Comparison of ENCODE assay signal across 9 mouse cellular contexts in genomic region chr17:45580958-45581477, GRCm38 (mm10). TPM values are rescaled to one million over a fixed set of nuclear protein-coding genes. Genes with fewer than 3 reads are reported as not detected.
DNase-seq lines count a peak whose midpoint lies in the region; ATAC-seq lines count a peak whose summit lies in the region.
"Had no signal": no experiment of that assay in that cellular context is flagged by ENCODE, and none has a peak within 500 bp of the region (broad histone marks: within the 10 kb centered on the region; RNA-seq: fewer than 3 reads in every experiment).

No protein-coding gene starts in this region.

- peak; percentile 68 for DNase-seq in gastrocnemius, postnatal 14 days
- DNase-seq in gastrocnemius, postnatal 4 days (ENCODE audit: low spot score in 2 of 2) = no peak
- peak; percentile 88 for DNase-seq in MN1 (ENCODE audit: low spot score)
- no peak for DNase-seq in liver, embryonic 13.5 days
- no peak for DNase-seq in B cell, adult 2 months
- DNase-seq in right cerebral cortex, postnatal 25 days = no peak
- DNase-seq in left cerebral cortex, postnatal 36 days (ENCODE audit: low spot score in 2 of 2) = no peak

- H3K36me3 ChIP-seq in heart, embryonic 16.5 days (ENCODE audit: control insufficient read depth, insufficient read depth) = no peaks in the 10 kb centered on the region; the same call in 1 of the 2 replicates
- H3K36me3 ChIP-seq in liver, embryonic 13.5 days = peaks cover 22% of the 10 kb centered on the region

- H3K27ac ChIP-seq in heart, embryonic 16.5 days (ENCODE audit: low read length) = peak overlapping the region; percentile 68
- peak overlapping the region; percentile 71 for H3K27ac ChIP-seq in liver, embryonic 13.5 days

- peak overlapping the region; percentile 41; the same call in 1 of the 2 replicates for H3K9ac ChIP-seq in heart, embryonic 16.5 days (ENCODE audit: low read length)
- peak overlapping the region; percentile 30 for H3K9ac ChIP-seq in liver, embryonic 13.5 days

- no peaks in the 10 kb centered on the region for H3K9me3 ChIP-seq in heart, embryonic 16.5 days (replicated peaks; ENCODE audit: control insufficient read depth, low read length)
- H3K9me3 ChIP-seq in liver, embryonic 13.5 days (replicated peaks) = no peaks in the 10 kb centered on the region

- no peak for ATAC-seq in heart, embryonic 16.5 days (replicated peaks; ENCODE audit: extremely low read depth, insufficient read depth, low FRiP score)
- ATAC-seq in liver, embryonic 13.5 days (ENCODE audit: low read depth) = no peak

- H3K4me3 ChIP-seq in heart, embryonic 16.5 days (ENCODE audit: low read length) = no peak overlapping the region
- no peak overlapping the region for H3K4me3 ChIP-seq in liver, embryonic 13.5 days (replicated peaks)

- H3K27me3 ChIP-seq in heart, embryonic 16.5 days (ENCODE audit: control insufficient read depth, insufficient read depth, low read length) = no peaks in the 10 kb centered on the region
- no peaks in the 10 kb centered on the region for H3K27me3 ChIP-seq in liver, embryonic 13.5 days

- 0 out of 2 replicates have a peak overlapping the region, but pooled peaks have one; percentile 5 for H3K4me2 ChIP-seq in heart, embryonic 16.5 days (ENCODE audit: low read depth, low read length)
- no peak overlapping the region for H3K4me2 ChIP-seq in liver, embryonic 13.5 days

- peaks cover 41% of the 10 kb centered on the region for H3K4me1 ChIP-seq in heart, embryonic 16.5 days (ENCODE audit: control insufficient read depth, insufficient read depth, low read length)
- H3K4me1 ChIP-seq in liver, embryonic 13.5 days (replicated peaks) = peaks cover 79% of the 10 kb centered on the region

- WGBS in heart, embryonic 16.5 days = 37% methylated on average over 12 of the region's 12 CpGs
- 36% methylated on average over 12 of the region's 12 CpGs for WGBS in liver, embryonic 13.5 days (ENCODE audit: insufficient replicate concordance)

- intact Hi-C loops in gastrocnemius, postnatal 14 days (cut with DNase I; ENCODE audit: low total_unique reads) = loop anchor here (2.0 to 5.0 kb wide), 2 partner anchors 51 to 62 kb away; no protein-coding TSS in a partner anchor
- intact Hi-C loops in left cerebral cortex, postnatal 36 days (cut with DNase I) = no loop called here

RNA-seq across cellular contexts. Expression of gene Hsp90ab1, which starts 7.9 kb away (rescaled TPM):
- total RNA-seq in gastrocnemius, postnatal 14 days (2021) = 100 to 1,000 TPM; 735 to 778 TPM
- total RNA-seq in gastrocnemius, postnatal 4 days (2021) = 1,000 to 10,000 TPM; 1,179 to 1,260 TPM
- polyA plus RNA-seq in heart, embryonic 16.5 days (2015; fragmentation: Nextera tagmentation; extraction: Ambion mirVana) = 1,191 and 1,235 TPM in 2 replicates
- polyA plus RNA-seq in liver, embryonic 13.5 days (2015; fragmentation: Nextera tagmentation; extraction: Ambion mirVana) = 1,012 and 1,064 TPM in 2 replicates
- total RNA-seq in left cerebral cortex, postnatal 36 days (2021) = 1,000 to 10,000 TPM; 1,413 to 1,526 TPM

RNA-seq across cellular contexts. Expression of gene Slc35b2, which starts 17.3 kb away (rescaled TPM):
- total RNA-seq in gastrocnemius, postnatal 14 days (2021) = 10 to 100 TPM; 25.6 to 28.6 TPM
- total RNA-seq in gastrocnemius, postnatal 4 days (2021) = 10 to 100 TPM; 44.4 to 52.7 TPM
- 89.4 and 89.9 TPM in 2 replicates for polyA plus RNA-seq in heart, embryonic 16.5 days (2015; fragmentation: Nextera tagmentation; extraction: Ambion mirVana)
- 58.0 and 58.6 TPM in 2 replicates for polyA plus RNA-seq in liver, embryonic 13.5 days (2015; fragmentation: Nextera tagmentation; extraction: Ambion mirVana)
- total RNA-seq in left cerebral cortex, postnatal 36 days (2021) = 10 to 100 TPM; 24.7 to 33.0 TPM

RNA-seq across cellular contexts. Expression of gene Slc29a1, which starts 18.4 kb away (rescaled TPM):
- 10 to 100 TPM; 59.2 to 71.6 TPM for total RNA-seq in gastrocnemius, postnatal 14 days (2021)
- 100 to 1,000 TPM; 148 to 166 TPM for total RNA-seq in gastrocnemius, postnatal 4 days (2021)
- polyA plus RNA-seq in heart, embryonic 16.5 days (2015; fragmentation: Nextera tagmentation; extraction: Ambion mirVana) = 110 and 137 TPM in 2 replicates
- polyA plus RNA-seq in liver, embryonic 13.5 days (2015; fragmentation: Nextera tagmentation; extraction: Ambion mirVana) = 215 and 233 TPM in 2 replicates
- 10 to 100 TPM; 17.1 to 23.2 TPM for total RNA-seq in left cerebral cortex, postnatal 36 days (2021)

RNA-seq across cellular contexts. Expression of gene Mymx, which starts 20.9 kb away (rescaled TPM):
- total RNA-seq in gastrocnemius, postnatal 14 days (2021) = 1 to 10 TPM; 6.2 to 7.3 TPM
- total RNA-seq in gastrocnemius, postnatal 4 days (2021) = 10 to 100 TPM; 42.8 to 44.3 TPM
- 0.25 and 0.49 TPM in 2 replicates for polyA plus RNA-seq in heart, embryonic 16.5 days (2015; fragmentation: Nextera tagmentation; extraction: Ambion mirVana)
- polyA plus RNA-seq in liver, embryonic 13.5 days (2015; fragmentation: Nextera tagmentation; extraction: Ambion mirVana) = 0.42 and 0.59 TPM in 2 replicates
- not detected for total RNA-seq in left cerebral cortex, postnatal 36 days (2021)
- total RNA-seq: hematopoietic stem cell, adult 5-6 weeks had no signal

RNA-seq across cellular contexts. Expression of gene Nfkbie, which starts 25.5 kb away (rescaled TPM):
- total RNA-seq in gastrocnemius, postnatal 14 days (2021) = 1 to 10 TPM; 1.1 to 1.4 TPM
- 1 to 10 TPM; 3.2 TPM for total RNA-seq in gastrocnemius, postnatal 4 days (2021)
- polyA plus RNA-seq in heart, embryonic 16.5 days (2015; fragmentation: Nextera tagmentation; extraction: Ambion mirVana) = 5.3 and 10.9 TPM in 2 replicates
- polyA plus RNA-seq in liver, embryonic 13.5 days (2015; fragmentation: Nextera tagmentation; extraction: Ambion mirVana) = 1.4 and 1.6 TPM in 2 replicates
- 1 to 10 TPM; 1.7 to 2.7 TPM for total RNA-seq in left cerebral cortex, postnatal 36 days (2021)

Comparison
In these comparisons a context has a peak if more than half of its experiments do, and no peak if none do; other contexts are left out.
1. DNase-seq: peak in gastrocnemius, postnatal 14 days (single experiment) and MN1 (single experiment); none in gastrocnemius, postnatal 4 days (0 of 2), liver, embryonic 13.5 days (single experiment), B cell, adult 2 months (0 of 2), right cerebral cortex, postnatal 25 days (single experiment) and left cerebral cortex, postnatal 36 days (0 of 2).